Mouse (Mus musculus) adrenal gland, postnatal 4 days (tissue): ENCODE data around the gene Fbxl13. TPM values are rescaled to one million over a fixed set of nuclear protein-coding genes. Genes with fewer than 3 reads are reported as not detected.

Experiments used
- DNase-seq, 2 experiments: peaks; one replicate each; pipeline ENCODE4 v3.0.0; 2021 to 2022; ENCODE audit warnings: low spot score in 2 of 2, mixed read lengths in 2 of 2
- long read RNA-seq, 2 experiments: library from polyadenylated mRNA; stranded (forward); transcript quantifications; one replicate each; pipeline ENCODE4 v2.0.0; 2021
- total RNA-seq, 2 experiments: library from RNA; stranded (reverse); gene quantifications; 2 replicates each; pipeline ENCODE4 v1.2.3; 2021

The Fbxl13 gene
- under 1 TPM; 0.20 to 0.25 TPM for total RNA-seq
- long read RNA-seq, experiment 1 = 0 reads
- long read RNA-seq, experiment 2 = 0 reads

- DNase-seq = peak; percentile 56 to 72
Measured at GRCm38 (mm10) chr5:21645439-21646132, at the start of gene Fbxl13, which contains the start of gene Armc10. TSS of gene Fbxl13 (minus strand) at chr5:21645634. TSS of gene Armc10 (plus strand) at chr5:21645813.

DNA sequence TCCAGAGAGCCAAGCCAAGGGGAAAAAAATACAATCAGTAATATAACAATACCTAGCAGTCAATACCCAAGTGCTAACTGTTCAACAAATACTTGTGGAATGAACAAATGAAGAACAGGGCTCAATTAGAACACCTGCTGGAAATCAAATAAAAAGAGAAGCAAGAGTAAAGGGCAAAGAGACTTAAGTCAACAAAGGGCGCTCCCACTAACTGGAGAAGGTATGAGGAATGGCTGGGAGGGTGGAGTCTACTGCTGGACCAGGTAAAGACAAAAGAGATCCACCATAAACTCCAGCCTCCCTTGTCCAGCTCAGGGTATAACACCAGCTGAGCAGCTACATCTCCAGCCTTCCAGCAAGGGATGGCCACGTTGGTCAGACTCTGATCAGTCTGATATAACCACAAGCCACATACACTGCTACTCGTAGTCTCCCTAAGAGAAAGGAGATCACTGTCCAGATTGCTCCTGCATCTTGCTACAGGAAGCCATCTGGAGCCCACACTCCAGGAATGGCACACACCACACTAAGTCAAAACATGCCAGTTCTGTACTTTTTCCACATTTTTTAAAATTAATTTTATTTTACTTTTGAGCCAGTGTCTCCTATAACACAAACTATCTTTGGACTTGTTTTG is 49.5 kb upstream of the Fbxl13 start:
- no peak for DNase-seq

- DNase-seq = no peak
Measured at GRCm38 (mm10) chr5:21693372-21693870, 48.0 kb upstream of the Fbxl13 start.

- no peak for DNase-seq
Measured at GRCm38 (mm10) chr5:21692230-21692629, 46.8 kb upstream of the Fbxl13 start.

GRCm38 (mm10) chr5:21687042-21687441 is 41.6 kb upstream of the Fbxl13 start:
- no peak for DNase-seq

DNA sequence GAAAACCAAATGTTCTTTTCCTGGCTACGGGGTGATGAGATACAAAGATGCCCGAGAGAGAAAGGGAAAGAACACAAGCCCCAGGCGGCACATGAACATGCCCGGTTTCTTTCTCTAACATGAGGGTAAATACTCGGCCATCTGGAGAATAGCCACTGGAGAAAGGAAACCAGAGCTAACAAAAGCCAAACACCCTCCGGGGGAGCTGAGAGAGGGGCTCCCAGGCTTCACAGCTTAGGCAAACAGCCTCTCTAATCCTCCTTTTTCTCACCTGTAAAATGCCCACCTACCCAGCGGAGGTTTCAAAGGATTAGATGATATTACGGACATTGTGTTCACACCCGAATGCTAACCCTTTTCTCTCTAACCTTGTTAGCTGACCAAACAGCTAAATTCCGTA is 39.6 kb upstream of the Fbxl13 start:
- no peak for DNase-seq

DNA sequence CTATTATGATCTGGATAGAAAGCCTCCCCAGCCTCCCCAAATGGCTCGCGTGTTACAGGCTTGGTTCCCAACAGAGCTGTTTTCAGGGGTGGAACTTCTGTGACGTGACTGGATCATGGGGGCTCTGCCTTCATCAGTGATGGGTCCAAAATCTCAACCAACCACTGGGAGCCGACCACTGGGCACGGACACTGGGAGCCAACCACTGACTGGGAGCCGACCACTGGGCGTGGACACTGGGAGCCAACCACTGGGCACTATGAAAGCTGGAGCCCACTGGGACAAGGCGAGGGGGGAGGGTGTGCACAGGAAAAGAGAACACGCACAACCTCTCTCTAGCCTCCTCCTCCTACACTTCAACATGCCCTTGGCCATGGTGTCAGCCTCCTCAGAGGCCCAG is 38.4 kb upstream of the Fbxl13 start:
- DNase-seq = no peak

DNA sequence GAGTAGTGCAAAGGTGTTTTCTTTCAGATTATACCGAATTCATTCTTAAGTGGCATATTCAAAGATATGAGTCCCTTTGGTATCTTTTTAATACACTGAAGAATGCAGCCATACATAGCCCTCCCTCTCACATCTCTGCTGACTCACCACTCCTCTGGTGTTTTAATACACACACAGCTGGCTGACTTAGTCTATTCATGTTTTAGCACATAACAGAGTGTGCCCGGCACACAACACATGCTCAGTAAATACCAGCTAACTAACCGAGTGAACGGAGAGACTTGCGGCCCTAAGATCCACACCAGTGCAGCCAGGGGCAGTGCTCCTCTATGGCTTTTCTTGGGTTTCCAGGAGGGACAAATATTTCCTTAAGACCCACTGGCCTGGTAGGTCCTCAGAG is 35.5 kb upstream of the Fbxl13 start:
- DNase-seq = no peak

- no peak for DNase-seq
Measured at GRCm38 (mm10) chr5:21680029-21680428, 34.6 kb upstream of the Fbxl13 start.

- DNase-seq = no peak
Measured at GRCm38 (mm10) chr5:21678363-21678762, 32.9 kb upstream of the Fbxl13 start.

- no peak for DNase-seq
Measured at GRCm38 (mm10) chr5:21677939-21678338, 32.5 kb upstream of the Fbxl13 start.

DNA sequence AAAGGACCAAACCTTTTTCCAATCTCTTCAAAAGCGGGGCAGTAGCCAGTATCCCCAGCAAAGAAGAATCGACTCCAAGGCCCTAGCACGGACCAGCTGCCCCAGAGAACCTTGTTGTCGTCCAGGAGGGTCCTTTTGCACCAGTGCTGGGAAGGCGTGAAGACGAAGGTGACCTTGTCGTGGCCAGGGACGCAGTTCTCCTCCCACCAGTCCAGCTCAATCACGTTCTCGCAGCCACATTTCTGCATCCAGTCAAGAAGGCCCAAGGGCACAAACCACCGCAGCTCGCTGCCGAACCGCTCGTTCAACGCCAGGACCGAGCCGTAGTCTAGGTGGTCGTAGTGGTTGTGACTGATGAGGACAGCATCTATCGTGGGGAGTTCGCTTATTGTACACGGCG is 30.1 kb upstream of the Fbxl13 start:
- DNase-seq = no peak

DNA sequence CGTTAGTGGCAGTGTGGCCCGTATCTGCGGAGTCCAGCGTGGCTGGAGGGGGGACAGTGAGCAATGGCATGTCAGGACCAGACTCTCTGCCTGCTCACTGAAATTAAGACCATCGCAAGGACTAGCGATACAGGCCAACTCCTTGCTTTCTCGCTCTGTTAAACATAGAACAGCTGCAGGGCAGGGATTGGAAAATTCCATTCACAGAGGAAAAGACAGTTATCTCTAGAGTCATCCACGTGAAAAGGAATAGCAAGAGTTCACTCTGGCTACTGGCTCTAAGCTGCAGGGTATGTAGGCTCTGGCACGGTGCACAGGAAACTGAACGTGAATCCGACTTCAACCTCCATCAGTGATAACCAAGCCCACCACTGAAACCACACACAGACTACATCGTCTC is 29.6 kb upstream of the Fbxl13 start:
- DNase-seq = no peak

- DNase-seq = no peak
Measured at GRCm38 (mm10) chr5:21673742-21674141, 28.3 kb upstream of the Fbxl13 start.

- DNase-seq = no peak
Measured at GRCm38 (mm10) chr5:21672812-21673635, 27.6 kb upstream of the Fbxl13 start.

DNA sequence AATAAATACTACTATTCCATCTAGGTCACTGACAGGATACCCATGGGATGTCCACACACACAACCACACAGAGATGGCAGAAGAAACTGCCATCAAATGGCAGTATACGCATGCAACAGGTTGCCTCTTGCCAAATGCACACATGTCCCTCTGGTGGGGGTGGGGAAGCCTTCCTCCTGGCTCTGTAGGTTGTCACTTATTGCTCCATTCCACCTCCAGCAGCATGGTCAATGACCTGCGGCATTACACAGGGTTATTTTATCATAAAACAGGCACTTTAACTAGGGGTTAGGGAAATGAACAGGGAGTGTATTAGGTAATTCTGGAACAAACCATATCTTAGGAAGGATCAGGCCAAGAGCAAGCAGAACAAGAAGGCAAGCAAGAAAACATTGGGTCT is 23.9 kb upstream of the Fbxl13 start:
- no peak for DNase-seq

- no peak for DNase-seq
Measured at GRCm38 (mm10) chr5:21667191-21668137, 22.0 kb upstream of the Fbxl13 start.

- no peak for DNase-seq
Measured at GRCm38 (mm10) chr5:21663081-21663480, 17.6 kb upstream of the Fbxl13 start.

DNA sequence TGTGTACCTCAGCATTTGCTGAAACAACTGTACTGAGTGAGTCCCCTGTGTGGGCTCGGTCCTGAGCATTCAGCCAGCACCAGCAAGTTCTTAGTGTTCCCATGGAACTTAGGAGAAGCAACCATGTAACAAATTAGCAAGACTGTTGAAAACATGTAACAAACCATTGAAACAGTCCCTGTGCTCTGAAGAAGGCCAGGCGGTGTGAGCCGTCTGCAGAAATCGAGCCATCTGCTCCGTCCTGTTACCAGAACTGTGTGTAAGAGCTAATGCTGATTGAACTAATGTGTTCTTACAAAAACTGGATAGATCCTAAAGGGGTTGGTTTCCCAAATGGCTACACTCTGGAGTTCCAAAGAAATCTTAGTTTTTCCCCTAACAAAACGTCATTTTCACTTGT is 15.4 kb upstream of the Fbxl13 start:
- no peak for DNase-seq

DNA sequence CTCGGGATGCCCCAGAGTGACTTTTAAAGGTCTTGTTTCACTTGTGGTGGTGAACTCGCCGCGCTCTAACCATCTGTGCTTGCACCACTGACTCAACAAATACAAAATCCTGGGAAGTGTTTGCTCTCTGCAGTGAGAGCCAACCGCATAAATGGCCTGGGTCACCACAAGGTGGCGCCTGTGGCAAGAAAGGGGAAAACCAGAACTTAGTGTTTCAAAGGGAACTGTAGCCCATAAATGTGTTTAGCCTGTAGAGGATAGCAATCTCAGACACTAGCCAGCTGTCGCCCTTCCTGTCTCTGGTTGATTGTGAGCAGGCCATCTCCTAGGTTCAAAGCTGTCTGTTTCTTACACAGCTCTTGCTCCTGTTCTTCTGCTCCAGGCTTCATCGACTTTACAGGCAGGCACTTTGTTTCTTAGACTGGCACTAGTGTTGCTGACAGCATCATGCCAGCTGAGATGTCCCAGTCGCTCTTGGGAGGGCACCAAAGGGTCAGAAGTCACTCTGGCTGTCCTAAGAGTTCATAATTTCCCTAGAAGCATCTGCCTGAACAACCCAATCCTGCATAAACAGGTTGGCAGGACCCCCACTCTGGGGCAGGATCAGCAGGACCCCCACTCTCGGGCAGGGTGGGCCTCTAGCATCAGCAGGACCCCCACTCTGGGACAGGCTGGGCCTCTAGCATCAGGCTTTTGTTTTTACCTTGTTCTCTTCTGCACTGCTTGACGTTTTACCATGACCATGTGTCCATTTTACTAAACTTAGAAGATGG is 13.4 kb upstream of the Fbxl13 start:
- DNase-seq = peak; percentile 60 to 74
